Mouse (Mus musculus): ENCODE measurements around the gene Asb17.
A peak's percentile ranks its signal among the peaks of the same experiment; 100 is the strongest.

Gene Asb17

GRCm38 (mm10) chr3:153889188-153889781 lies 45.3 kb downstream of the Asb17 start:
- DNase-seq (ENCODE audit: low spot score): no peak

GRCm38 (mm10) chr3:153895454-153895853 lies 51.4 kb downstream of the Asb17 start:
- DNase-seq (ENCODE audit: low spot score): no peak

- DNase-seq (ENCODE audit: low spot score): no peak
Measured at GRCm38 (mm10) chr3:153897216-153897615, 53.2 kb downstream of the Asb17 start.

- no peak for DNase-seq (ENCODE audit: low spot score)
Measured at GRCm38 (mm10) chr3:153901904-153902303, 57.9 kb downstream of the Asb17 start.

GRCm38 (mm10) chr3:153902595-153902994 lies 58.6 kb downstream of the Asb17 start:
- no peak for DNase-seq (ENCODE audit: low spot score)

GRCm38 (mm10) chr3:153904586-153904985 lies 60.6 kb downstream of the Asb17 start:
- peak; percentile 68 for DNase-seq (ENCODE audit: low spot score)

All from adipocyte (in vitro differentiated cells).